ENCODE assay signal across 46 mouse cellular contexts in genomic region chr17:8602976-8603375, GRCm38 (mm10). TPM values are rescaled to one million over a fixed set of nuclear protein-coding genes. Genes with fewer than 3 reads are reported as not detected.
"Had no signal": no experiment of that assay in that cellular context is flagged by ENCODE, and none has a peak within 500 bp of the region (broad histone marks: within the 10 kb centered on the region; RNA-seq: fewer than 3 reads in every experiment).

No protein-coding gene starts in this region.

- H3K9me3 ChIP-seq: limb, embryonic 10.5 days; limb, embryonic 12.5 days; limb, embryonic 13.5 days; limb, embryonic 15.5 days; liver, embryonic 12.5 days; liver, embryonic 13.5 days; liver, embryonic 15.5 days; lung, embryonic 15.5 days; midbrain, embryonic 10.5 days; midbrain, embryonic 12.5 days; midbrain, embryonic 13.5 days; midbrain, embryonic 15.5 days; neural tube, embryonic 12.5 days had no signal

- H3K4me1 ChIP-seq: limb, embryonic 10.5 days; limb, embryonic 12.5 days; limb, embryonic 13.5 days; limb, embryonic 15.5 days; liver, embryonic 12.5 days; liver, embryonic 13.5 days; liver, embryonic 15.5 days; lung, embryonic 15.5 days; midbrain, embryonic 10.5 days; midbrain, embryonic 12.5 days; midbrain, embryonic 13.5 days; midbrain, embryonic 15.5 days; neural tube, embryonic 12.5 days had no signal

- H3K4me3 ChIP-seq: limb, embryonic 10.5 days; limb, embryonic 12.5 days; limb, embryonic 13.5 days; limb, embryonic 15.5 days; liver, embryonic 12.5 days; liver, embryonic 13.5 days; liver, embryonic 15.5 days; lung, embryonic 15.5 days; megakaryocyte, embryonic 14.5 days; midbrain, embryonic 10.5 days; midbrain, embryonic 12.5 days; midbrain, embryonic 13.5 days; midbrain, embryonic 15.5 days; myocyte; neural tube, embryonic 12.5 days had no signal

- H3K36me3 ChIP-seq: limb, embryonic 10.5 days; limb, embryonic 12.5 days; limb, embryonic 13.5 days; limb, embryonic 15.5 days; liver, embryonic 12.5 days; liver, embryonic 13.5 days; liver, embryonic 15.5 days; lung, embryonic 15.5 days; midbrain, embryonic 10.5 days; midbrain, embryonic 12.5 days; midbrain, embryonic 13.5 days; midbrain, embryonic 15.5 days; neural tube, embryonic 12.5 days had no signal

- H3K27me3 ChIP-seq: limb, embryonic 15.5 days; liver, embryonic 13.5 days; liver, embryonic 15.5 days; lung, embryonic 15.5 days; midbrain, embryonic 13.5 days; midbrain, embryonic 15.5 days; neural tube, embryonic 12.5 days had no signal

- H3K27ac ChIP-seq: limb, embryonic 10.5 days; limb, embryonic 12.5 days; limb, embryonic 13.5 days; limb, embryonic 15.5 days; liver, embryonic 12.5 days; liver, embryonic 13.5 days; liver, embryonic 14.5 days; liver, embryonic 15.5 days; lung, embryonic 15.5 days; macrophage; midbrain, embryonic 10.5 days; midbrain, embryonic 12.5 days; midbrain, embryonic 13.5 days; midbrain, embryonic 15.5 days; neural tube, embryonic 12.5 days had no signal

- DNase-seq: left cerebral cortex, postnatal 4 days; liver; liver, embryonic 13.5 days; liver, postnatal 0 days; lung, adult 18-20 months; lung, adult 2 months; lung, embryonic 14.5 days; lung, postnatal 10 days; lung, postnatal 14 days; lung, postnatal 36 days; lung, postnatal 4 days; midbrain, embryonic 14.5 days had no signal

RNA-seq across cellular contexts. Expression of gene Gm17087, which starts 36.2 kb away (rescaled TPM):
- total RNA-seq: left cerebral cortex, postnatal 10 days; left cerebral cortex, postnatal 14 days; left cerebral cortex, postnatal 25 days; left cerebral cortex, postnatal 36 days; left cerebral cortex, postnatal 4 days; liver, adult 2 months; megakaryocyte progenitor cell, adult 5-6 weeks; megakaryocyte-erythroid progenitor cell, adult 5-6 weeks; midbrain, postnatal 0 days; monocyte, adult 5-6 weeks had no signal
- polyA plus RNA-seq: limb, embryonic 10.5 days; limb, embryonic 11.5 days; limb, embryonic 12.5 days; limb, embryonic 13.5 days; limb, embryonic 14.5 days; limb, embryonic 15.5 days; liver, adult 2 months; liver, embryonic 11.5 days; liver, embryonic 12.5 days; liver, embryonic 13.5 days; liver, embryonic 14.5 days; liver, embryonic 15.5 days; liver, embryonic 16.5 days; liver, postnatal 0 days; lung, adult 2 months; lung, embryonic 14.5 days; lung, embryonic 15.5 days; lung, embryonic 16.5 days; lung, postnatal 0 days; macrophage; midbrain, embryonic 10.5 days; midbrain, embryonic 11.5 days; midbrain, embryonic 12.5 days; midbrain, embryonic 13.5 days; midbrain, embryonic 14.5 days; midbrain, embryonic 15.5 days; midbrain, embryonic 16.5 days; midbrain, postnatal 0 days; myocyte; neural tube, embryonic 11.5 days; neural tube, embryonic 12.5 days had no signal
